Mouse (Mus musculus) heart, postnatal 0 days (tissue): ENCODE data around the gene Abca15. TPM values are rescaled to one million over a fixed set of nuclear protein-coding genes. Genes with fewer than 3 reads are reported as not detected.
A peak's percentile ranks its signal among the peaks of the same experiment; 100 is the strongest.

Experiments
- ATAC-seq: fragments of 200-750 bp; cut with Nextera tagmentation; 2 replicates; pipeline ENCODE4 v1.8.0; 2017; ENCODE audit warnings: low read depth, moderate number of reproducible peaks, moderate library complexity; ENCODE audit not compliant: insufficient read depth
- DNase-seq: peaks from one replicate; pipeline ENCODE4 v3.0.0-alpha.2; 2016; ENCODE audit warnings: low spot score
- H3K27ac ChIP-seq: fragments of 300-500 bp; sonication (generic); 2 replicates; pipeline ENCODE4 v1.5.1; 2014; ENCODE audit warnings: low read depth, mild to moderate bottlenecking
- H3K27me3 ChIP-seq: fragments of 300-500 bp; sonication (generic); 2 replicates; pipeline ENCODE4 v1.6.1; 2014; ENCODE audit warnings: low read length, mixed read lengths; ENCODE audit not compliant: control insufficient read depth, insufficient read depth
- H3K36me3 ChIP-seq: fragments of 300-500 bp; sonication (generic); replicated peaks from 2 replicates; pipeline ENCODE4 v1.6.1; 2014; ENCODE audit warnings: low read length, mixed read lengths; ENCODE audit not compliant: control insufficient read depth, insufficient read depth
- H3K4me1 ChIP-seq: fragments of 300-500 bp; sonication (generic); 2 replicates; pipeline ENCODE4 v1.6.1; 2014; ENCODE audit warnings: antibody characterized with exemption; ENCODE audit not compliant: control insufficient read depth, insufficient read depth
- H3K4me2 ChIP-seq: fragments of 300-500 bp; sonication (generic); 2 replicates; pipeline ENCODE4 v1.6.1; 2014; ENCODE audit warnings: low read depth, mild to moderate bottlenecking, low read length, moderate library complexity
- H3K4me3 ChIP-seq: fragments of 300-500 bp; sonication (generic); 2 replicates; pipeline ENCODE4 v1.5.1; 2014; ENCODE audit warnings: low read depth, low read length
- H3K9ac ChIP-seq: fragments of 300-500 bp; sonication (generic); replicated peaks from 2 replicates; pipeline ENCODE4 v1.6.1; 2014; ENCODE audit warnings: low read depth, low read length, mixed read lengths
- H3K9me3 ChIP-seq: fragments of 300-500 bp; sonication (generic); replicated peaks from 2 replicates; pipeline ENCODE4 v1.6.1; 2016; ENCODE audit warnings: low read length; ENCODE audit not compliant: control insufficient read depth
- CTCF ChIP-seq: IDR thresholded peaks from 2 replicates; pipeline ENCODE4 v1.5.1; 2016; ENCODE audit warnings: antibody characterized with exemption, control low read depth, low read depth
- EP300 ChIP-seq: IDR thresholded peaks from 2 replicates; pipeline ENCODE4 v1.6.1; 2016; ENCODE audit warnings: antibody characterized with exemption, low read depth
- WGBS: fragments of 180-500 bp; shearing (Covaris S2); extraction: QIAGEN DNeasy Blood & Tissue Kit; methylation state at CpG from one replicate; pipeline ENCODE4 v1.1.7; 2014; 5-methylcytosine and 5-hydroxymethylcytosine counted together
- polyA plus RNA-seq: library from polyadenylated mRNA; unstranded; fragments of >200 nt; fragmentation: Nextera tagmentation; extraction: Ambion mirVana; gene quantifications from 2 replicates; pipeline ENCODE4 v1.2.1, GENCODE M21; 2015
- total RNA-seq: library from RNA; depleted of rRNA; stranded (reverse); fragments of >200 nt; gene quantifications from 2 replicates; pipeline ENCODE4 v1.2.3, GENCODE M21; 2014; ENCODE audit warnings: low replicate concordance; rRNA removed

The Abca15 gene
- total and polyA plus RNA-seq, 2 experiments from 2014 or later: not detected

- Histone ChIP-seq H3K36me3 (no peaks in the 10 kb centered on the region), H3K4me1 (peaks cover 3% of the 10 kb centered on the region; the same call in 1 of the 2 replicates), H3K4me3 (peak overlapping the region; percentile 26), H3K4me2 (peak overlapping the region; percentile 54), H3K9ac (no peak overlapping the region), H3K9me3 (no peaks in the 10 kb centered on the region), H3K27ac (no peak overlapping the region), H3K27me3 (peaks cover 7% of the 10 kb centered on the region; the same call in 1 of the 2 replicates)
- ATAC-seq (no peak), DNase-seq (no peak)
- peak; percentile 41 for TF ChIP-seq CTCF
- no peak for TF ChIP-seq EP300
- 15% methylated on average over 22 of the region's 22 CpGs for WGBS
These were observed 1.0 kb upstream of the Abca15 start for GRCm38 (mm10) chr7:120327220-120328073.

GRCm38 (mm10) chr7:120361159-120361558 lies 32.7 kb downstream of the Abca15 start:
- TF ChIP-seq CTCF (0 out of 2 replicates have a peak, but pooled peaks have one; percentile 10), EP300 (no peak)
- H3K9ac ChIP-seq: no peak overlapping the region
- 31% methylated on average over 13 of the region's 13 CpGs for WGBS
- no peaks in the 10 kb centered on the region for H3K27me3 ChIP-seq
- H3K36me3 ChIP-seq: no peaks in the 10 kb centered on the region
- no peaks in the 10 kb centered on the region for H3K9me3 ChIP-seq
- no peaks in the 10 kb centered on the region for H3K4me1 ChIP-seq
- no peak overlapping the region for H3K27ac ChIP-seq
- ATAC-seq (no peak), DNase-seq (no peak)
- no peak overlapping the region for H3K4me2 ChIP-seq
- no peak overlapping the region for H3K4me3 ChIP-seq

- no peak within 1 kb of the TSS for H3K27ac ChIP-seq
- H3K36me3 ChIP-seq: no peaks in the 10 kb centered on the region
- H3K9ac ChIP-seq: no peak within 1 kb of the TSS
- H3K9me3 ChIP-seq: no peaks in the 10 kb centered on the region
- no peaks in the 10 kb centered on the region for H3K27me3 ChIP-seq
- 68% methylated on average over 10 of the region's 10 CpGs for WGBS
- no peak for ATAC-seq
- no peak within 1 kb of the TSS for H3K4me3 ChIP-seq
- DNase-seq: no peak
- no peak within 1 kb of the TSS for H3K4me2 ChIP-seq
- H3K4me1 ChIP-seq: no peaks in the 10 kb centered on the region
- TF ChIP-seq CTCF (no peak), EP300 (no peak)
These were observed 81.0 kb downstream of the Abca15 start, which contains the start of gene Abca16 for GRCm38 (mm10) chr7:120409447-120409846. Abca16 (plus strand) TSS chr7:120409647.

GRCm38 (mm10) chr7:120412391-120412790 lies 83.9 kb downstream of the Abca15 start:
- no peaks in the 10 kb centered on the region for H3K36me3 ChIP-seq
- no peaks in the 10 kb centered on the region for H3K9me3 ChIP-seq
- H3K4me3 ChIP-seq: no peak overlapping the region
- no peaks in the 10 kb centered on the region for H3K27me3 ChIP-seq
- DNase-seq: no peak
- no peak overlapping the region for H3K4me2 ChIP-seq
- TF ChIP-seq CTCF (no peak), EP300 (no peak)
- H3K4me1 ChIP-seq: no peaks in the 10 kb centered on the region
- no peak for ATAC-seq
- no peak overlapping the region for H3K9ac ChIP-seq
- no peak overlapping the region for H3K27ac ChIP-seq
- WGBS: 70% methylated on average over 1 of the region's 1 CpGs

GRCm38 (mm10) chr7:120426625-120427024 lies 98.2 kb downstream of the Abca15 start:
- ATAC-seq (no peak), DNase-seq (no peak)
- Histone ChIP-seq H3K36me3 (no peaks in the 10 kb centered on the region), H3K27ac (no peak overlapping the region), H3K9me3 (no peaks in the 10 kb centered on the region), H3K27me3 (no peaks in the 10 kb centered on the region), H3K9ac (no peak overlapping the region), H3K4me3 (no peak overlapping the region), H3K4me2 (no peak overlapping the region), H3K4me1 (no peaks in the 10 kb centered on the region)
- TF ChIP-seq EP300 (no peak), CTCF (no peak)
- 20% methylated on average over 3 of the region's 3 CpGs for WGBS

- no peaks in the 10 kb centered on the region for H3K36me3 ChIP-seq
- no peaks in the 10 kb centered on the region for H3K27me3 ChIP-seq
- ATAC-seq (no peak), DNase-seq (no peak)
- H3K4me1 ChIP-seq: no peaks in the 10 kb centered on the region
- H3K4me3 ChIP-seq: no peak overlapping the region
- no peak overlapping the region for H3K9ac ChIP-seq
- no peak for TF ChIP-seq EP300
- no peak for TF ChIP-seq CTCF
- H3K4me2 ChIP-seq: no peak overlapping the region
- H3K9me3 ChIP-seq: no peaks in the 10 kb centered on the region
- H3K27ac ChIP-seq: no peak overlapping the region
These were observed 103.0 kb downstream of the Abca15 start for GRCm38 (mm10) chr7:120431464-120431863.

Other genes starting within 250 kb of the Abca15 start
- 0.08 TPM in 1 of 2 replicates, not detected in the other for gene Dnah3, start 233.4 kb upstream of the Abca15 start, total RNA-seq
- 0.08 TPM in 1 of 2 replicates, not detected in the other for gene Dnah3, start 233.4 kb upstream of the Abca15 start, polyA plus RNA-seq
- gene Tmem159, start 226.3 kb upstream of the Abca15 start, total RNA-seq: 24.7 and 25.2 TPM in 2 replicates
- gene Tmem159, start 226.3 kb upstream of the Abca15 start, polyA plus RNA-seq: 20.6 and 35.4 TPM in 2 replicates
- gene Zp2, start 183.4 kb upstream of the Abca15 start, total RNA-seq: 0.31 TPM in 1 of 2 replicates, not detected in the other
- 0.14 and 0.15 TPM in 2 replicates for gene Zp2, start 183.4 kb upstream of the Abca15 start, polyA plus RNA-seq
- not detected in 2 replicates for gene Anks4b, start 154.8 kb upstream of the Abca15 start, total RNA-seq
- gene Anks4b, start 154.8 kb upstream of the Abca15 start, polyA plus RNA-seq: not detected in 2 replicates
- gene Crym, start 126.6 kb upstream of the Abca15 start, total RNA-seq: 0.19 TPM in 1 of 2 replicates, not detected in the other
- 0.45 and 1.0 TPM in 2 replicates for gene Crym, start 126.6 kb upstream of the Abca15 start, polyA plus RNA-seq
- not detected in 2 replicates for gene Abca14, start 124.7 kb upstream of the Abca15 start, total RNA-seq
- gene Abca14, start 124.7 kb upstream of the Abca15 start, polyA plus RNA-seq: not detected in 2 replicates
- gene Abca16, start 81.0 kb downstream of the Abca15 start, total RNA-seq: not detected in 2 replicates
- not detected in 2 replicates for gene Abca16, start 81.0 kb downstream of the Abca15 start, polyA plus RNA-seq